Mouse (Mus musculus): Measurements from ENCODE around the gene Olfr1513.
A peak's percentile ranks its signal among the peaks of the same experiment; 100 is the strongest.
"Not testable (repeated sequence)": the region's sequence is repeated elsewhere in the genome, so short reads cannot be mapped to it uniquely, and the experiment has no call there.

The Olfr1513 gene

GRCm38 (mm10) chr14:52310343-52310742 is 45.9 kb downstream of the Olfr1513 start:
- DNase-seq: not testable (repeated sequence)

DNA sequence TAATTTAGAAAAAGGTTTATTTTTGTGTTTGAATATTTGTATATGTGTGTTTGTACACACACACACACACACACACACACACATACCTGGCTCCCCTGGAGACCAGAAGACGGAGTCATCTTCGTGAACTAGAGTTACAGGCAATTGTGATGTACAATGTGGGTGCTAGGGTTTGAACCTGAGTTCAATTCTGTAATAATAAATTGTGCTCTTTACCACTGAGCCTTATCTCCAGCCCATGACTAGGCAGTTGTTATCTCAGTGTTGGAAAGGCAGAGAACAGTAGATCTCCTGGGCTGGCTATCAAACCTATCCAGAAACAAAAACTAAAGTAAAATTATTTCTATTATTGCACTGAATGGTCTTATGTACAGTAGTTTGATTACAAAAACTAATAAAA is 50.1 kb downstream of the Olfr1513 start:
- no peak for DNase-seq

DNA sequence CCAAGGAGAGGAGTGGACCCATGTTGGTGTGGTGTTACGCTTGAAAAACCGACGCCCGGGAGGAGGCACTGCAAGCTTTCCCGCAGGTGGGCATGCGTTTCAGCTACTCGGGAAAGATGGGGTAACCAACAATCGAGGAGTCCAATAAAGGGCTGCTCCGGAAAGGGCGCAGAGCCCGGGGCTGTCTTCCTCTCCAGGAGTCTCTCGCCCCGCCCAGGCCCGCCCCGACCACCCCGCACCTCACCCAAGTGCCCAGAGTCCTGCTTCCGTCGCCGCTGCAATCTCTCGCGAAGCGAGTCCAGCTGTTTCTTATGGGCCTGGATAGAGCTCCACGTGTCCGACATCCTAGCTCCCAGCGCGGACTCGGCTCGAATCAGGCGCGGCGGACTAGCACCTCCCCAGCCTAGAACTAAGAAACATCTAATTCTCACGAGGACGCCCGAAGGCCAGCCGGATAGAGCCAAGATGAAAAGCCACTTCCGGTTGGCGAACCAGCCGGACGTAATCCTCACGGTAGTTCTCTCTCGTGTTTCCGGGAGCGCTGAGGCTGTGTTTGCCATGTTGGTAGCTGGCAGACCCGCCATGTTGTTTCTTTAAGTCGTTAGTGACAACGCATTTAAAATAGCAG is 51.5 kb downstream of the Olfr1513 start, which contains the start of gene Mettl3:
Gene Mettl3 (minus strand): TSS at position 485 of the 628 bp plus-strand sequence.
- peak; percentile 93 for DNase-seq

DNA sequence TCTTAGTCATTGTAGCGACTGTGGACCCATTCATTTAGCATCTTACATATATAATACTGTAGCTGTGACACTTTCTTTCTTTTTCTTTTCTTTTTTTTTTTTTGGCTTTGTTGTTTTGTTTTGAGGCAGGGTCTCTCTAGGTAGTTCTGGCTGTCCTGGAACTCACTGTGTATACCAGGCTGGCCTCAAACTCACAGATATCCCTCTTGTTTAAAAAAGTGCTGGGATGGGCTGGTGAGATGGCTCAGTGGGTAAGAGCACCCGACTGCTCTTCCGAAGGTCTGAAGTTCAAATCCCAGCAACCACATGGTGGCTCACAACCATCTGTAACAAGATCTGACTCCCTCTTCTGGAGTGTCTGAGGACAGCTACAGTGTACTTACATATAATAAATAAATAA is 52.7 kb downstream of the Olfr1513 start:
- not testable (repeated sequence) for DNase-seq
